Mouse (Mus musculus): ENCODE measurements around the gene Spocd1. TPM values are rescaled to one million over a fixed set of nuclear protein-coding genes. Genes with fewer than 3 reads are reported as not detected.
A peak's percentile ranks its signal among the peaks of the same experiment; 100 is the strongest.

Spocd1 gene
- polyA plus RNA-seq, 1 experiment from 2014 or later = 0.15 TPM

DNA sequence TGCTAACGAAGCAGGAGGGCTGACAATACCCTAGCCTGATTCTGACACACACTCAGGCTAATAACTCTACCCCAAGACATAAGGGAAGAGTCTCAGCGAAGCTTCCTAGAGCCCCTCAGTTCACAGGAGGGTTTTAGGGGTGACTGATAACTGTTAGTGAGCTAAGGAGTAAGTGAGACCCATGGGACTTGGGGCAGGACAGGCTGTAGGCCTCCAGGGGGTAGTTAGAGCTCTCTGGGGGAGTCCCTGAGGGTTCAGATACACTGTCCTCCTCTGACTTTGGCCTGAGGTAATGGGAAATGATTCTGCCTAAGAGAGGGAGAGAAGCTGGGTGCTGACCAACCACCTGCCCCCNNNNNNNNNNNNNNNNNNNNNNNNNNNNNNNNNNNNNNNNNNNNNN lies 25.5 kb downstream of the Spocd1 start:
- no peak overlapping the region for H3K9ac ChIP-seq (ENCODE audit: low read length)
- H3K4me1 ChIP-seq (replicated peaks; ENCODE audit: control insufficient read depth, insufficient read depth, low read length) = no peaks in the 10 kb centered on the region
- DNase-seq (ENCODE audit: low spot score) (no peak), ATAC-seq (replicated peaks; ENCODE audit: low FRiP score, low TSS enrichment, low read depth) (no peak)
- H3K27me3 ChIP-seq (replicated peaks; ENCODE audit: control insufficient read depth, insufficient read depth, low read length) = no peaks in the 10 kb centered on the region
- H3K4me3 ChIP-seq (ENCODE audit: low read depth, low read length) = no peak overlapping the region
- H3K36me3 ChIP-seq (ENCODE audit: control insufficient read depth, insufficient read depth, low read length) = no peaks in the 10 kb centered on the region
- H3K27ac ChIP-seq (ENCODE audit: low read depth) = no peak overlapping the region
- H3K4me2 ChIP-seq (ENCODE audit: low read length) = no peak overlapping the region
- 58% methylated on average over 2 of the region's 2 CpGs for WGBS
- H3K9me3 ChIP-seq (ENCODE audit: control insufficient read depth, low read length) = no peaks in the 10 kb centered on the region

DNA sequence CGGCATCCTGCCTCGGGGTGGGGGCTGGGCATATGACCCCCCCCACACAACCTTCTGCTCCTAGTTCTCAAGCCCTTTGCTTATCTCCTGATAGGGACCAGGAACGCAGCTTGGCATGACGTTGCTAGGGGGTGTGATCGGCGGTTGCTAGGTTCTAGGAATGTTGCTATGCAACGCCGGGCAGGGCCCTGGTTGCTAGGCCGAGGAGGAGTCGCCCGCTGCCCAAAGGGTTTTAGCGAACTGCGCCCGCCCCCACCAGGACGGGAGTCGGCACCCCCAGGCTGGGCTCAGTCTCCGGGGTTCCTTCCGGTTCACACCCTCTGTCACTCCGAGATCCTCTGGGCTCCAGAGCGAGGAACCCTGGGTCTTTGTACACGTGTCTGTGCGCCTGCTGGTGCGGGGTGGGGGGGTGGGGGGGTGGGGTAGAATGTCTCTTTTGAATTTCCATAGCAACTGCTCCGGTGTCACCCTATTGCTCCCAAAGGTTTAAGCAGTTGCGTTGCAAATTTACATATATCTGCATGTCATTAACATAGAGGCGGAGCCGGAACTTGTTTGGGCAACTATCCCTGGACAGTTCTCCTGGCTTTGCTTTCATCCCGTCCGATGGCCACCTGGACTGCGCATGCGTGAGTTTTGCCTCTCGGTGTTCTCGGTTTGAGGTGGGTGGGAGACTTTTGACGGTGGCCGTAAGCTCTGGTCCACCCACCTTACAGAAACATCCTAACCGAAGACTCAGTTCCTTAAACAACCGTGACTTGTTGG lies 31.3 kb downstream of the Spocd1 start:
- DNase-seq (ENCODE audit: low spot score) (peak; percentile 87), ATAC-seq (replicated peaks; ENCODE audit: low FRiP score, low TSS enrichment, low read depth) (peak; percentile 70)
- Histone ChIP-seq H3K36me3 (ENCODE audit: control insufficient read depth, insufficient read depth, low read length) (no peaks in the 10 kb centered on the region), H3K27me3 (replicated peaks; ENCODE audit: control insufficient read depth, insufficient read depth, low read length) (no peaks in the 10 kb centered on the region), H3K4me1 (replicated peaks; ENCODE audit: control insufficient read depth, insufficient read depth, low read length) (no peaks in the 10 kb centered on the region), H3K9me3 (ENCODE audit: control insufficient read depth, low read length) (no peaks in the 10 kb centered on the region), H3K4me2 (ENCODE audit: low read length) (peak overlapping the region; percentile 94), H3K4me3 (ENCODE audit: low read depth, low read length) (peak overlapping the region; percentile 40), H3K9ac (ENCODE audit: low read length) (0 out of 2 replicates have a peak overlapping the region, but pooled peaks have one; percentile 1), H3K27ac (ENCODE audit: low read depth) (no peak overlapping the region)
- WGBS = 1% methylated on average over 37 of the region's 37 CpGs

DNA sequence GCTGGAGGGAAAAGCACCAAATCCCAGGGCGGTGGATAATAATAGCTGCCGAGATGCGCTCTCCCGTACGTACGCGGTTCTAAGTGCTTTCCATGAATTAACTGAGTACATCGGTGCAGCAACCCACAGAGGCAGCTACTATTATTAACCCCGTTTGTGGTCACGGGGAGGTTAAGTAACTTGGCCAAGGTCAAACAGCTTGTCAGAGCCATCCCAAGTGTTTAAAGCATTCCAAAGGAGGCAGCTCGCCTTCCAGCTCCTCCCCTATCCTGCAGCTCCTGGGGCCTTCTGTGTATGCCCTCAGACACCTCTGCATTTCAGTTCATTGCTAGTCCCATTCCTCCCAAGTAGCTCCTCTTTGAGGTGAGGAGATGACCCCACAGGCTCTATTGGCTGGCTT lies 36.2 kb downstream of the Spocd1 start:
- H3K4me2 ChIP-seq (ENCODE audit: low read length) = no peak overlapping the region
- no peak overlapping the region for H3K4me3 ChIP-seq (ENCODE audit: low read depth, low read length)
- no peaks in the 10 kb centered on the region for H3K4me1 ChIP-seq (replicated peaks; ENCODE audit: control insufficient read depth, insufficient read depth, low read length)
- no peaks in the 10 kb centered on the region for H3K9me3 ChIP-seq (ENCODE audit: control insufficient read depth, low read length)
- ATAC-seq (replicated peaks; ENCODE audit: low FRiP score, low TSS enrichment, low read depth) = no peak
- DNase-seq (ENCODE audit: low spot score) = no peak
- 61% methylated on average over 11 of the region's 11 CpGs for WGBS
- H3K27ac ChIP-seq (ENCODE audit: low read depth) = no peak overlapping the region
- H3K36me3 ChIP-seq (ENCODE audit: control insufficient read depth, insufficient read depth, low read length) = no peaks in the 10 kb centered on the region
- no peaks in the 10 kb centered on the region for H3K27me3 ChIP-seq (replicated peaks; ENCODE audit: control insufficient read depth, insufficient read depth, low read length)
- H3K9ac ChIP-seq (ENCODE audit: low read length) = no peak overlapping the region

DNA sequence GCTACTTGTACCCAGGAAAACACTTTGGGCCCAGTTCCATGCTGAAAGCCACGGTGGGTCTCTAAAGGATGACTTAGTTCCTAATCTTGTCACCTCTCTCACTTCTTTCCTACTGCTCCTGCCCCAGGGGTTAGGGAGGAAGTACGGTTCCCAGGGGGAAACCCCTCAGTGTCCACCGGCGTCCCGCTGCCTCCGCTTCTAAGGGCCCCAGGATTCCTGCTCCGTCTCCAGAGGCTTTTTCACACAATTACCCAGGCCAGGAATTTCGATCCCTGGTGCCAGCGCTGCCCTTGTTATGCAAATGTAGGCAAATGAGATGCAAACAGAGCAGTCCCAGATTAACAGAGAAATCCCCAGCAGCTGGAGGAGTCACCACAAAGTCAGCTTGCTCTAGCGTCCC lies 37.2 kb downstream of the Spocd1 start:
- no peak for ATAC-seq (replicated peaks; ENCODE audit: low FRiP score, low TSS enrichment, low read depth)
- Histone ChIP-seq H3K4me3 (ENCODE audit: low read depth, low read length) (no peak overlapping the region), H3K36me3 (ENCODE audit: control insufficient read depth, insufficient read depth, low read length) (no peaks in the 10 kb centered on the region), H3K9ac (ENCODE audit: low read length) (no peak overlapping the region), H3K4me1 (replicated peaks; ENCODE audit: control insufficient read depth, insufficient read depth, low read length) (no peaks in the 10 kb centered on the region), H3K27me3 (replicated peaks; ENCODE audit: control insufficient read depth, insufficient read depth, low read length) (no peaks in the 10 kb centered on the region), H3K27ac (ENCODE audit: low read depth) (no peak overlapping the region), H3K9me3 (ENCODE audit: control insufficient read depth, low read length) (no peaks in the 10 kb centered on the region), H3K4me2 (ENCODE audit: low read length) (no peak overlapping the region)
- 47% methylated on average over 10 of the region's 10 CpGs for WGBS
- DNase-seq (ENCODE audit: low spot score) = no peak

DNA sequence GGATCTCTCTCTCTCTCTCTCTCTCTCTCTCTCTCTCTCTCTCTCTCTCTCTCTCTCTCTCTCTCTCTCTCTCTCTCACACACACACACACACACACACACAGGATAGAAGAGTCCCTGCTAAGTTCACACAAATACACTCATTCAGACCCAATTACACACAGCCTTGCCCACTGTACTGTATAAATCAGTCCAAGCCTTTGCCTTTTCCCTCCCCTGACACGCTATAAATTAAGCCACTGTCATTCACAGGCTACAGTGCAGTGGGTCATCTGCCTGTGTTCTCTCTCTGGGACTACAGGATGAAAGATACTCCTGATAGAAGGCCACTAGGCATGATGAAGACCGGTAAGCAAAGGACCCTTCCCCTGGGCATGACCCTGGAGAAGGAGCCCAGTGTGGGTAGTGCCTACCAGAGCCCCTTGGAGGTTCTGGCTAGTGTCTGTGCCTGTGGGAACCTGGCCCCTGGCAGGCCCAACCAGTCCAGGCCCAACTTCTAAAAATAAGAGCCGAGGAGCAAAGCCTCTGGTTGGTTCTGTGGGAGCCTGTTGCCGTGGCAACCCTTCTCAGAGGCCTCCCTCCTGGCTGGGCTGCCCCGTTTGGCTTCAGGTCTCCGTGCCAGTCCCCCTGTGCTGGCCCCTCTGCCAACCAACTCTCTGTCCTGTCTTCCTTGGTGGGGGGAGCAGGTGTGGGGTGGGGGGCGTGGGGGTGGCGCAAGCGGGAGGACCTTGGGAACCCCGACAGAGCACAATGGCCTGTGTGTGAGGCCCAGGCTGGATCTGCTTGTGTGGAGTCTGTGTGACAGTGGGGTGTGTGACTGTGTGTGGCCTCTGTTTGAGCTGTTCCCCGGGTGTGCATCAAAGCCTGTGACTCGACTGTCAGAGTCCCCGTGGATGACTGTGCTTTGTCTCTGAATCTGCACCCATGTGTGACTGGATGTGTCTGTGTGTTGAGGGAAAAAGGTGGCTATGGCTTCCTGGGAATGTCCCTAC lies 38.3 kb downstream of the Spocd1 start:
- Histone ChIP-seq H3K36me3 (ENCODE audit: control insufficient read depth, insufficient read depth, low read length) (no peaks in the 10 kb centered on the region), H3K9me3 (ENCODE audit: control insufficient read depth, low read length) (no peaks in the 10 kb centered on the region), H3K27ac (ENCODE audit: low read depth) (no peak overlapping the region), H3K4me3 (ENCODE audit: low read depth, low read length) (no peak overlapping the region), H3K27me3 (replicated peaks; ENCODE audit: control insufficient read depth, insufficient read depth, low read length) (no peaks in the 10 kb centered on the region; the same call in 1 of the 2 replicates), H3K4me1 (replicated peaks; ENCODE audit: control insufficient read depth, insufficient read depth, low read length) (no peaks in the 10 kb centered on the region), H3K9ac (ENCODE audit: low read length) (no peak overlapping the region), H3K4me2 (ENCODE audit: low read length) (no peak overlapping the region)
- WGBS = 41% methylated on average over 13 of the region's 13 CpGs
- DNase-seq (ENCODE audit: low spot score) = no peak
- ATAC-seq (replicated peaks; ENCODE audit: low FRiP score, low TSS enrichment, low read depth) = 0 out of 2 replicates have a peak, but pooled peaks have one; percentile 43

DNA sequence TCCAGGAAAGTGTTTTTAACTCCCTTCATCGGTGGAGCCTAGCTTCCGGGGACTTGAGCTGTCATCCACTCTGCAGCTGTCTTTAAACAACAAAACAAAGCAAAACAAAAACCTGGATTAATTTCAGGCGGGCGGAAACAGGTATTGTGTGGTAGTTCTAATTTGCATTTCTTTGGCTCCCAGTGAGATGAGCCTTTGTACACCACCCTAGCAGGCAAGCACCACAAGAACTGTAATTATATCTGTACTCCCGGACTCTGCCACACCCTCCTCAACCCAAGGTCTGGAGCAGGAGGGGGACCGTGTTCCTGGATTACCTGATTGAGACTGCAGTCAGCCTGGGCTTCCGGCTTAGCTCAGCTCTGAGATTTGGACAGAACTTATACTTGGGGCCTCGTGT lies 41.1 kb downstream of the Spocd1 start:
- H3K4me1 ChIP-seq (replicated peaks; ENCODE audit: control insufficient read depth, insufficient read depth, low read length) = no peaks in the 10 kb centered on the region
- H3K36me3 ChIP-seq (ENCODE audit: control insufficient read depth, insufficient read depth, low read length) = no peaks in the 10 kb centered on the region
- H3K4me2 ChIP-seq (ENCODE audit: low read length) = no peak overlapping the region
- H3K9me3 ChIP-seq (ENCODE audit: control insufficient read depth, low read length) = no peaks in the 10 kb centered on the region
- ATAC-seq (replicated peaks; ENCODE audit: low FRiP score, low TSS enrichment, low read depth) (no peak), DNase-seq (ENCODE audit: low spot score) (no peak)
- no peak overlapping the region for H3K4me3 ChIP-seq (ENCODE audit: low read depth, low read length)
- H3K27me3 ChIP-seq (replicated peaks; ENCODE audit: control insufficient read depth, insufficient read depth, low read length) = no peaks in the 10 kb centered on the region; the same call in 1 of the 2 replicates
- 67% methylated on average over 8 of the region's 8 CpGs for WGBS
- H3K27ac ChIP-seq (ENCODE audit: low read depth) = no peak overlapping the region
- no peak overlapping the region for H3K9ac ChIP-seq (ENCODE audit: low read length)

DNA sequence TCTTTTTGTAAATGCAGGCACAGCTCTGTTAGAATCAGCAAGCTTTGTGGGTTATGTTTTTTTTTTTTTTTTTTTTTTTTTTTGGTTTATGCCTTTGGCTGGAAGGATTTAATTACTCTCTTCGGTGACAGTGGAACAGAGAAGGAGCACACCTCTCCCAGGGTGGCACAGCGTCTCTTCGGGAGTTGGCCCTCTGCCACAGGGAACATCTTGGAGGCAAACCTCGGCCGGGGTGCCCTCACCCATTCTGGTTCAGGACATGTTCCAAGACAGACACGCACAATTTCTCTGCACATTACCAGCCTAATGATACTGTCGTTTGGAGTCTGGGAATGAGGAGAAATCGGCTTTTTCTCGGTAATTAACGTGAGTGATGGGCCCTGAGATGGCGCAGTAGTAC lies 41.8 kb downstream of the Spocd1 start:
- no peaks in the 10 kb centered on the region; the same call in 1 of the 2 replicates for H3K27me3 ChIP-seq (replicated peaks; ENCODE audit: control insufficient read depth, insufficient read depth, low read length)
- H3K27ac ChIP-seq (ENCODE audit: low read depth) = no peak overlapping the region
- no peak overlapping the region for H3K4me2 ChIP-seq (ENCODE audit: low read length)
- DNase-seq (ENCODE audit: low spot score) (no peak), ATAC-seq (replicated peaks; ENCODE audit: low FRiP score, low TSS enrichment, low read depth) (no peak)
- no peak overlapping the region for H3K9ac ChIP-seq (ENCODE audit: low read length)
- H3K9me3 ChIP-seq (ENCODE audit: control insufficient read depth, low read length) = no peaks in the 10 kb centered on the region
- no peaks in the 10 kb centered on the region for H3K4me1 ChIP-seq (replicated peaks; ENCODE audit: control insufficient read depth, insufficient read depth, low read length)
- no peak overlapping the region for H3K4me3 ChIP-seq (ENCODE audit: low read depth, low read length)
- 84% methylated on average over 11 of the region's 11 CpGs for WGBS
- H3K36me3 ChIP-seq (ENCODE audit: control insufficient read depth, insufficient read depth, low read length) = no peaks in the 10 kb centered on the region

DNA sequence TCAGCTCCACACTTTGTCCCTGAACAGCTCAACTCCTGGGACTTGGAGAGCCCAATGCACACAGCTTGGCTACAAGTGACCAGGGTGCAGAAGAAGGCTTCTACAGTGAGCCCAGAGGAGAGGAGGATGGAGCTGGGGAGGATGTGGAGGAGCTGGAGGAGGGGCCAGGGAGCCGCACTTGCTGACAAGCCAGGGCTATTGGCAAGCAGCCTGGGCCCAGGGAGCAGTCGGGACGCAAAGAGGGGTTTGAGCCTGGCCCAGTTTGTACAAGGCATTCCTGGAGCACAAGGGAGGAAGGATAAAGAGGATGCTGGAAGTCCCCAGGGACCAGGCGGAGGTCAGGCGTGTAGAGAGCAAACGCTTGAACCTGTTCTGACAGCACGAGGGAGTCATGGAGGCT lies 42.9 kb downstream of the Spocd1 start:
- no peak for DNase-seq (ENCODE audit: low spot score)
- Histone ChIP-seq H3K27ac (ENCODE audit: low read depth) (no peak overlapping the region), H3K36me3 (ENCODE audit: control insufficient read depth, insufficient read depth, low read length) (no peaks in the 10 kb centered on the region), H3K4me3 (ENCODE audit: low read depth, low read length) (no peak overlapping the region), H3K4me2 (ENCODE audit: low read length) (no peak overlapping the region), H3K27me3 (replicated peaks; ENCODE audit: control insufficient read depth, insufficient read depth, low read length) (no peaks in the 10 kb centered on the region; the same call in 1 of the 2 replicates), H3K9ac (ENCODE audit: low read length) (no peak overlapping the region), H3K4me1 (replicated peaks; ENCODE audit: control insufficient read depth, insufficient read depth, low read length) (no peaks in the 10 kb centered on the region), H3K9me3 (ENCODE audit: control insufficient read depth, low read length) (no peaks in the 10 kb centered on the region)
- WGBS = 24% methylated on average over 7 of the region's 7 CpGs
- no peak for ATAC-seq (replicated peaks; ENCODE audit: low FRiP score, low TSS enrichment, low read depth)

Data from intestine, embryonic 14.5 days (tissue).